Mouse (Mus musculus) forebrain, embryonic 13.5 days (tissue): ENCODE data around the gene Plin2. TPM values are rescaled to one million over a fixed set of nuclear protein-coding genes. Genes with fewer than 3 reads are reported as not detected.
"Not testable (repeated sequence)": the region's sequence is repeated elsewhere in the genome, so short reads cannot be mapped to it uniquely, and the experiment has no call there.

ENCODE experiments used
- ATAC-seq: fragments of 200-750 bp; cut with Nextera tagmentation; 2 replicates; pipeline ENCODE4 v1.8.0; 2017
- H3K27ac ChIP-seq: fragments of 300-500 bp; sonication (generic); 2 replicates; pipeline ENCODE4 v1.5.1; 2015; ENCODE audit warnings: inconsistent platforms, mild to moderate bottlenecking, moderate library complexity
- H3K27me3 ChIP-seq: fragments of 300-500 bp; sonication (generic); 2 replicates; pipeline ENCODE4 v1.6.1; 2015; ENCODE audit warnings: mild to moderate bottlenecking, inconsistent platforms
- H3K36me3 ChIP-seq: fragments of 300-500 bp; sonication (generic); 2 replicates; pipeline ENCODE4 v1.6.1; 2015; ENCODE audit warnings: mild to moderate bottlenecking, inconsistent platforms; ENCODE audit not compliant: poor library complexity, severe bottlenecking
- H3K4me1 ChIP-seq: fragments of 300-500 bp; sonication (generic); 2 replicates; pipeline ENCODE4 v1.6.1; 2015; ENCODE audit warnings: inconsistent platforms
- H3K4me2 ChIP-seq: fragments of 300-500 bp; sonication (generic); 2 replicates; pipeline ENCODE4 v1.6.1; 2015; ENCODE audit warnings: inconsistent platforms, mild to moderate bottlenecking, moderate library complexity
- H3K4me3 ChIP-seq: fragments of 300-500 bp; sonication (generic); 2 replicates; pipeline ENCODE4 v1.5.1; 2015; ENCODE audit warnings: mild to moderate bottlenecking, inconsistent platforms
- H3K9ac ChIP-seq: fragments of 300-500 bp; sonication (generic); 2 replicates; pipeline ENCODE4 v1.6.1; 2015; ENCODE audit warnings: mild to moderate bottlenecking, inconsistent platforms
- H3K9me3 ChIP-seq: fragments of 300-500 bp; sonication (generic); replicated peaks from 2 replicates; pipeline ENCODE4 v1.6.1; 2016; ENCODE audit warnings: inconsistent platforms
- WGBS: fragments of 180-500 bp; shearing (Covaris S2); methylation state at CpG from one replicate; pipeline ENCODE4 v1.1.7; 2015; 5-methylcytosine and 5-hydroxymethylcytosine counted together
- polyA plus RNA-seq: library from polyadenylated mRNA; unstranded; fragments of >200 nt; fragmentation: Nextera tagmentation; extraction: Ambion mirVana; gene quantifications from 2 replicates; pipeline ENCODE4 v1.2.1, GENCODE M21; 2015

Plin2 gene
- polyA plus RNA-seq, 1 experiment from 2014 or later: 39.5 TPM

DNA sequence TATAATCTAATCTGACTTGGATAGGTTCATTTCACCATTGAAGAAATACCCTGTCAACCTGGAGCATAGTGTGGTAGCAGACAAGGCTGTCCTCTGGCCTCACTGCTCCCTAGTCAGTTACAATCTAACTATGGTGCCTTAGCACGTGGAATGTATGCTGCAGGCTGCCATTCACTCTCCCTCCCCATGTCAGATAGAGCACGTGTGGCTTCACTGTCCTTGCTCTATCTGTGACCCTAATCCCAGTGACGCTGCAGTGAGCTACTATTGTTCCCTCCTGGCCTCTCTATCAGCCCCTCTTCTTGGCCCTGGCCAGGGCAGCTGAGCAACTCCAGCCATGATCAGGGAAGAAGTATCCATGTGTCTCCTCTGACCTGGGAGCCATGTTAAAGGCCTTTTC, 11.6 kb upstream of the Plin2 start:
- ATAC-seq: no peak
- no peaks in the 10 kb centered on the region for H3K9me3 ChIP-seq
- WGBS: 33% methylated on average over 3 of the region's 3 CpGs
- H3K4me1 ChIP-seq: no peaks in the 10 kb centered on the region
- no peak overlapping the region for H3K4me2 ChIP-seq
- no peak overlapping the region for H3K9ac ChIP-seq
- H3K4me3 ChIP-seq: no peak overlapping the region
- no peaks in the 10 kb centered on the region for H3K27me3 ChIP-seq
- no peak overlapping the region for H3K27ac ChIP-seq
- H3K36me3 ChIP-seq: no peaks in the 10 kb centered on the region

DNA sequence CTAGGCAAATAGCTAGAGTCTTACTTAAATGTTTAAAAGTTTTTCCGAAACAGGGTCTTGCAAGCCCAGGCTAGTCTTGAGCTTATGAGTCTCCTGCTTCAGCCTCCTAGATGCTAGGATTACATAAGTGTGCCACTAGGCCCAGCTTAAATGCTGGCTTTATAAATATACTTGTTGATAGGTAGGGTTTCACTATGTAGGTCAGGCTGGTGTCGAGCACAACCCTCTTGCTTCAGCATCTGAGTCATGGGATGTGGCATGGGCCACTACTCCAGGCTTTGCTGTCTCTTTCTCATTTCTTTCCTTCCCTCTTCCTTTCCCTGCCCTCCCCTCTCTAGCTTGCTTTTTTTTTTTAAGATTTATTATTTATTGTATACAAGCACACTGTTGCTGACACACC, 9.8 kb upstream of the Plin2 start:
- no peak overlapping the region for H3K9ac ChIP-seq
- H3K9me3 ChIP-seq: no peaks in the 10 kb centered on the region
- no peaks in the 10 kb centered on the region for H3K27me3 ChIP-seq
- no peak overlapping the region for H3K4me2 ChIP-seq
- H3K4me1 ChIP-seq: no peaks in the 10 kb centered on the region
- 82% methylated on average over 2 of the region's 2 CpGs for WGBS
- H3K4me3 ChIP-seq: no peak overlapping the region
- no peak overlapping the region for H3K27ac ChIP-seq
- ATAC-seq: no peak
- H3K36me3 ChIP-seq: no peaks in the 10 kb centered on the region

DNA sequence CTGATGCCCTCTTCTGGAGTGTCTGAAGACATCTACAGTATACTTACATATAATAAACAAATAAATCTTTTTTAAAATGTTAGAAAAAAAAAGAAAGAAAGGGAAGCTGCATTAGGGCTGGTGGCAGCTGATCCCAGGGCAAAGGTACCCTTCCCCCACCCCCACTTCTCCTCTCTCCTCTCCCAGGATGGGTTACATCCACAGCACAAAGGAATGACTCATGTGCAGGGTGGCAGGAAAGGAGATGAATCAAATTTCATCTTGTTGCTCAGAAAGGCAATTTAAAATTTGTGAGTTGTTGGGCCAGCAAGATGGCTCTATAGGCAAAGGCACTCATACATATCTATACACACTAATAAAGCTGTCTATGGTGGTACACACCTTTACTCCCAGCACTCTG, 6.9 kb upstream of the Plin2 start:
- H3K4me2 ChIP-seq: no peak overlapping the region
- H3K27me3 ChIP-seq: no peaks in the 10 kb centered on the region
- no peaks in the 10 kb centered on the region for H3K4me1 ChIP-seq
- H3K9ac ChIP-seq: no peak overlapping the region
- ATAC-seq: no peak
- H3K9me3 ChIP-seq: no peaks in the 10 kb centered on the region
- H3K4me3 ChIP-seq: no peak overlapping the region
- H3K36me3 ChIP-seq: no peaks in the 10 kb centered on the region
- no peak overlapping the region for H3K27ac ChIP-seq

DNA sequence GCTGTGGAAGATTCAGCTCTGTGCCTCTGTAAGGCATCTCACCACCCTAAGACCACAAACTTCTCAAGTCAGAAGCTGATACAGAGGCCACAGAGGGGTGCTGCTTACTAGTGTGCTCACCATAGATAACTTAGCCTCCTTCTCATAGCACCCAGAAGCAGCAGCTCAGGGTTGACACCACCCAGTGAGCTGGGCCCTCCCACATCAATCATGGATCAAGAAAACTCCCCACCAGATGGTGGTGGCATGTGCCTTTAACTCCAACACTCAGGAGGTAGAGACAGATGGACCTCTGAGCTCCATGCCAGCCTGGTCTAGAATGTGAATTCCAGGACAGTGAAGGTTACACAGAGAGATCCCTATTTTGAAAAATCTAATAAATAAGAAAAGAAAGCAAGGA, 4.9 kb upstream of the Plin2 start:
- H3K36me3 ChIP-seq, H3K9ac ChIP-seq, H3K27ac ChIP-seq, H3K4me2 ChIP-seq, H3K4me1 ChIP-seq, H3K9me3 ChIP-seq, ATAC-seq, H3K4me3 ChIP-seq, H3K27me3 ChIP-seq: not testable (repeated sequence)

DNA sequence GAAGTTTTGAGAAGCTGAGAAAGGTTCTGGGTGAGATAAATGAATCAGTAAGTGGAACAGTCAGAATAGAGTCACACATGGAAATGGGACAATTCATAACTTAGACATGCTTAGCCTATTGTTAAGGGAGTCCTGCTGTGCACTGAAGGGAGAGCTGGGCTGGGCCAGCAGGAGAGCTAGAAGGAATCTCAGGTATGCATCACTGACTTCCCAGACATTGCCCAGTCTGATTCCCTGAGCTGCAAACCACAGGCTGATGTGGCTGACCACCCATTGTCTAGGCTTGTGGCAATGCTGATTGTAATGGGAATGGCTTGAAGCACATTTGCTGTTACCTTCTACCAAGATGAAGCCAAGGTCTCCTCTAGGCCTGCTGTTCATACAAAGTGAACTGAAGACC, 4.3 kb upstream of the Plin2 start:
- not testable (repeated sequence) for H3K4me2 ChIP-seq, H3K27ac ChIP-seq, ATAC-seq, H3K4me1 ChIP-seq, H3K9ac ChIP-seq, H3K27me3 ChIP-seq, H3K9me3 ChIP-seq, H3K36me3 ChIP-seq, H3K4me3 ChIP-seq

DNA sequence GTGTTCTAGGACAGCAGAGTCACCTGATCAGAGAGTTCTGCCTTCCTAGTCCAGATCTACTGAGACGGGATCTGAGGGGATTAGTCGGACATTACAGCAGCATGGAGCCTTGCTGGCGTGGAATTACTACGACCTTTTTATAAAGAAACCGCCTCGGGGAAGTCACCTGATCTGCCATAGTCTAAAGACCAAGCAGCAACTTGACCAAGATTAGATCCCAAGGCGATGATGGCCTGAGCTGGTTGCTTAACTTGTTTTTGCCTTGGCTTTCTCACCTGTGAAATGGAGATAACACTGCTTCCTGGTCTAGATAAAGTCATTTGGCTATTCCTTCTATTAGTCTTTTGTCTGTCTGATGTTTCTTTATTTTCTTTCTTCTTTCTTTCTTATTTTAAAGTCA, 2.6 kb upstream of the Plin2 start:
- no peak for ATAC-seq
- WGBS: 72% methylated on average over 7 of the region's 7 CpGs
- Histone ChIP-seq H3K27me3 (no peaks in the 10 kb centered on the region), H3K9ac (no peak overlapping the region), H3K36me3 (peaks cover 5% of the 10 kb centered on the region; the same call in 1 of the 2 replicates), H3K4me3 (no peak overlapping the region), H3K4me2 (no peak overlapping the region), H3K27ac (no peak overlapping the region), H3K4me1 (peaks cover 12% of the 10 kb centered on the region; the same call in 1 of the 2 replicates), H3K9me3 (no peaks in the 10 kb centered on the region)

DNA sequence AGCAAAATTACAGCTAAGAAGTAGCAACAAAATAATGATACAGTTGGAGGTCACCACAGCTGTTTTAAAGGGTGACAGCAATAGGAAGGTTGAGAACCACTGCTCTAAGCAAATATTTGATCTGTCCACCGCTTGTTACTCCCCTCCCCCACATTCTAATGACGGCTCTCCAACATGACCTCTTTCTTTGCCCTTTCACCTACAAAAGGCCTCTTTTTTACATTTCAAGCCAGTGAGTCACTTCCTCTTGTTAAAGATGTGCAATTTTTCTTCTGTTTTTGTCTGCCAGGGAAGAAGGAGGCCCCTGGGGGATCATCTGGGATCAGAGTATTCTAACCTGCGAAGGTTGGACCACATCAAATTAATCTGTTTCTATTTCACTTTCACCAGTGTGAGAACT, 1.9 kb upstream of the Plin2 start:
- Histone ChIP-seq H3K4me3 (no peak overlapping the region), H3K27ac (no peak overlapping the region), H3K9ac (no peak overlapping the region), H3K4me2 (no peak overlapping the region), H3K36me3 (peaks cover 5% of the 10 kb centered on the region; the same call in 1 of the 2 replicates), H3K9me3 (no peaks in the 10 kb centered on the region), H3K27me3 (no peaks in the 10 kb centered on the region), H3K4me1 (peaks cover 12% of the 10 kb centered on the region; the same call in 1 of the 2 replicates)
- 72% methylated on average over 3 of the region's 3 CpGs for WGBS
- ATAC-seq: no peak

DNA sequence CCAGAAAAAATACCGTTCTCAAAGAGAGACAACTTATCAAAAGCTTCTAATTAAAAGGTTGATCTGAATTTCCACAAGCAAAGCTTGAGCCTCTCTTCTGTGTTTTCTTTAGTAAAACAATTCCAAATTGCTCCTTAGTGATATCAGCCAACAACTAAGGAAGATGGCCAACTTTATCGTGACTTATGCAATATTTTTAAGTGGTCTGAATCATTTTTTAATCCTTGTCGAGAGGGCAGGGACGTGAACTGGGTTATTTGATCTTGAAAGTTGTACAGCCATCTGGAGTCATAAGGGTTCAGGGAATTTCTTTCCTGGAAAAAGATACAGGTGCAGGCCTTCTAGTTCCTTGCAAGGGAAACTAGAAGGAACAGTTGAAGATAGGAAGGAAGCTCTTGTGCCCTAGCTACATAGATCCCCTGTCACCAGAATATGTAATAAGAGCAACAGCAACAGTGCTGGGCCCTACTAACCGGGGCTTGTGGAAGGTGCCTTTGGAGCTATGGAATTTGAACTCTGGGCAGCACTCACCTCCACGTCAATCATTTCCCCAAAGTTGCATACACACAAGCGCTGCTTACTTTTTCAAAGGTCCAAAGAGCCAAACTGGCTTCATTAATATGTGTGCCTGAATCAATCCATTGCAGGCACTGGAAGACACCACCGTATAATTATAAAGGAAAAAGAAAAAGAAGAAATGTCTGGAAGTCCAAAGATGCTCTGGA, 884 bp upstream of the Plin2 start:
- ATAC-seq: no peak
- 76% methylated on average over 8 of the region's 8 CpGs for WGBS
- 0 out of 2 replicates have a peak overlapping the region, but pooled peaks have one; percentile 72 for H3K4me2 ChIP-seq

DNA sequence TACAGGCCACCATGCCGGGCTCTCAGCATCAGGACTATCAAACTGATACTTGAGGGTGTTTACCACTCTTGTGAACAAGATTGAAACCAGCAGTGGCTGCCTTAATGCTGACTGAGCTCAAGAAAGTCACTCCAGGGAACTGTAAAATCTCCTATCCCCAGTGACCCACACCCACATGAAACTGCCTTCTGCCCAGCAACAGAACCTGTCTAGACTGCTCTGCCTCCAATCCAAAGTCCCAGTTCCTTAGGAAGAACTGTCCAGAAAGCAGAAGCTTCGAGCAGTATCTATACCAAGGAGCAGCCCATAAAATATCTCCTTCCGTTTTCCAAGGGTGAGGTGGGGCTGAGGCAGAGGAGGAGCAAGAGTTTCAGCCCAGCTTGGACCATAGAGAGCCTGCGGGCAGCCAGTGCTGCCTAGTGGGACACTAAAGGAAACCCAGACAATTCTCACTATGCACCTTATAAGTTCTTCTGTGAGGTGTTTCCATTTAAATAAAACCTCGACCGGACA, 563 bp downstream of the Plin2 start:
- peak overlapping the region; percentile 75 for H3K9ac ChIP-seq
- not testable (repeated sequence) for H3K27ac ChIP-seq, H3K27me3 ChIP-seq, H3K9me3 ChIP-seq
- H3K4me1 ChIP-seq: peaks cover 12% of the 10 kb centered on the region; the same call in 1 of the 2 replicates
- H3K4me2 ChIP-seq: peak overlapping the region; percentile 72
- H3K36me3 ChIP-seq: peaks cover 15% of the 10 kb centered on the region
- peak overlapping the region; percentile 60 for H3K4me3 ChIP-seq
- WGBS: 20% methylated on average over 6 of the region's 6 CpGs
- ATAC-seq: peak; percentile 79

More for the DNA sequence above, 884 bp upstream of the Plin2 start:
- Histone ChIP-seq H3K36me3 (peaks cover 7% of the 10 kb centered on the region), H3K4me3 (no peak overlapping the region), H3K9ac (no peak overlapping the region), H3K27me3 (no peaks in the 10 kb centered on the region), H3K9me3 (no peaks in the 10 kb centered on the region), H3K27ac (no peak overlapping the region), H3K4me1 (peaks cover 12% of the 10 kb centered on the region; the same call in 1 of the 2 replicates)

DNA sequence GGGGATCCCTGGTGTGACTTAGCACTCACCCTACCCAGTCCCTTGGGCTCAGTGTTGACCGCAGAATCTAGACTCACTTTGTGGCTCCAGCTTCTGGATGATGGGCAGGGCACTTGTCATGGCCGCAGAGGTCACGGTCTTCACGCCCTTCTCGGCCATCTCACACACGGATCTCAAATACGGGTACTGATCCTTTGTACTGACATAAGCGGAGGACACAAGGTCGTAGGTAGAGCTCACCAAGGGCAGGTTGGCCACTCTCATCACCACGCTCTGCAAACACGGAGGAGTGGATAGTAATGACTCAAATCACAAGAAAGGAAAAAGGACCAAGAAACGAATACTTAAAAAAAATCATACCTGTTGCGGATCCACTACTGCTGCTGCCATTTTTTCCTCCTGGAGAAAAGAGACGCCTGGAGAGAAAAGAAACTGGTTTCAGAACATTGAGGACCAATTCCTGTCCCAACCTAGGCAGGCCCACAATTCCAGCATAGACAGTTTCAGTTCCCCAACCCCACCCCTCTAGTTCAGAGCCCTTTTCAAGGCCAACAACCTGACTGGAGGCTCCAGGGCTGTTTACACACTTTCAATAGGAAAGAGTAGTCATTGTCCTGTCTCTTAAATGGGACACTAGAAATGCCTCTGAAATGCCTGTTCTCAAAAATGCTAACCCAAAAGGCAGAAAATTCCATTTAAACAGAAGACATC, 1.4 kb downstream of the Plin2 start:
- no peak overlapping the region for H3K9ac ChIP-seq
- peaks cover 12% of the 10 kb centered on the region; the same call in 1 of the 2 replicates for H3K4me1 ChIP-seq
- ATAC-seq: no peak
- H3K27me3 ChIP-seq: no peaks in the 10 kb centered on the region
- no peak overlapping the region for H3K27ac ChIP-seq
- peaks cover 21% of the 10 kb centered on the region for H3K36me3 ChIP-seq
- H3K4me2 ChIP-seq: peak overlapping the region; percentile 72
- H3K4me3 ChIP-seq: no peak overlapping the region; the same call in 1 of the 2 replicates
- H3K9me3 ChIP-seq: no peaks in the 10 kb centered on the region
- WGBS: 95% methylated on average over 14 of the region's 14 CpGs

DNA sequence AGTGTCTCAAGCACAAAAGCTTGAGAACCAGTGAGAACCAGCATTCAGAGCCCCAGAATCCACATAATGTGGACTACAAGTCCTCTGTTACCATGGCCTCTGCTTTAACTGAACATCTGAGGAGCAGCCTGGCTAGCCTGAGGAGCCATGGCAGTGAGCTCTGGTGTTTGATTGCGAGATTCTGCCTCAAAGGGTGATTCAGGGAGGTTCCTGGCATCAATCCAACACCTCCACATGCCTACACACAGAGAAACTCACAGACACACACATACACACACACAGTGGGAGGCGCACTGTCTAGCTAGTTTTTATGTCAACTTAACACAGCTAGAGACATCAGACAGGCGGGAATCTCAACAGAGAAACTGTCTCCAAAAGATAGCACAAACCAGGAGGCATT, 4.3 kb downstream of the Plin2 start:
- H3K9ac ChIP-seq: no peak overlapping the region
- H3K27ac ChIP-seq: no peak overlapping the region
- H3K27me3 ChIP-seq: no peaks in the 10 kb centered on the region
- H3K4me3 ChIP-seq: no peak overlapping the region
- H3K4me1 ChIP-seq: peaks cover 12% of the 10 kb centered on the region; the same call in 1 of the 2 replicates
- no peak for ATAC-seq
- no peak overlapping the region for H3K4me2 ChIP-seq
- H3K9me3 ChIP-seq: no peaks in the 10 kb centered on the region
- H3K36me3 ChIP-seq: peaks cover 32% of the 10 kb centered on the region
- 74% methylated on average over 3 of the region's 3 CpGs for WGBS

DNA sequence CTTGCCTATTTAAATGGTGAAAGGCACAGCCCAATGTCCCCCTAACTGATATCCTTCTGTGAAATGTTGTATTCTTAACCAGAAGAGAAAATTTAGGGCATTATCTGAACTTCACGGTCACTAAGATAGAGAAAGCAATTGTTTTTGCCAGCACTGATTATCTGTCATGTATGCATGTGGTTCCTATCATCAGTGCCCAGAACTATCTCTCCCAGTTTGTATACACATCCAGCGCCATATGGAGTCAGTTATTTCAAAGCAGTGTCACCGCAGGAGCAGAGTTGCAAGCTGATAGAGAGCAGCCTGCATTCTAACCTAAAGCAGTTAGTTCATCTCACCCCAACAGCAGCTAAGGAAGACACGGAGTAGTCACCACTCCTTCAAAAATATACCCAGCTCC, 5.9 kb downstream of the Plin2 start:
- H3K4me2 ChIP-seq: no peak overlapping the region
- H3K27ac ChIP-seq: no peak overlapping the region
- no peak for ATAC-seq
- no peaks in the 10 kb centered on the region for H3K9me3 ChIP-seq
- H3K36me3 ChIP-seq: peaks cover 49% of the 10 kb centered on the region
- H3K9ac ChIP-seq: no peak overlapping the region
- WGBS: 92% methylated on average over 4 of the region's 4 CpGs
- peaks cover 5% of the 10 kb centered on the region; the same call in 1 of the 2 replicates for H3K4me1 ChIP-seq
- H3K27me3 ChIP-seq: no peaks in the 10 kb centered on the region
- H3K4me3 ChIP-seq: no peak overlapping the region
